Mouse (Mus musculus): ENCODE measurements at regions not wholly inside any gene's neighbourhood (a gene's known extent, or its start where the extent isn't known, plus 50 kb on each side); places are given as distances from the start of the nearest gene placed in this dataset.

GRCm38 (mm10) chr4:67478081-67478480, 650.7 kb downstream of the Tlr4 start:
- H3K9me3 ChIP-seq (ENCODE audit: control insufficient read depth, low read length), result no peaks in the 10 kb centered on the region
- no peaks in the 10 kb centered on the region for H3K36me3 ChIP-seq (ENCODE audit: control insufficient read depth, insufficient read depth, low read length)
- 41% methylated on average over 2 of the region's 2 CpGs for WGBS
- no peak overlapping the region for H3K9ac ChIP-seq (ENCODE audit: low read length)
- H3K27me3 ChIP-seq (ENCODE audit: control insufficient read depth, insufficient read depth, low read length), result no peaks in the 10 kb centered on the region
- no peak overlapping the region for H3K4me3 ChIP-seq (ENCODE audit: low read depth, low read length)
- H3K27ac ChIP-seq (ENCODE audit: low read depth, low read length), result no peak overlapping the region
- no peaks in the 10 kb centered on the region for H3K4me1 ChIP-seq (ENCODE audit: control insufficient read depth, insufficient read depth, low read length)
- ATAC-seq (ENCODE audit: insufficient read depth, low FRiP score, low TSS enrichment) (no peak), DNase-seq (ENCODE audit: low spot score) (no peak)
- H3K4me2 ChIP-seq (ENCODE audit: low read depth), result no peak overlapping the region

GRCm38 (mm10) chr4:67522235-67522634, 694.9 kb downstream of the Tlr4 start:
- Histone ChIP-seq H3K9ac (ENCODE audit: low read length) (no peak overlapping the region), H3K27ac (ENCODE audit: low read depth, low read length) (no peak overlapping the region), H3K36me3 (ENCODE audit: control insufficient read depth, insufficient read depth, low read length) (no peaks in the 10 kb centered on the region), H3K9me3 (ENCODE audit: control insufficient read depth, low read length) (no peaks in the 10 kb centered on the region), H3K27me3 (ENCODE audit: control insufficient read depth, insufficient read depth, low read length) (no peaks in the 10 kb centered on the region), H3K4me3 (ENCODE audit: low read depth, low read length) (no peak overlapping the region), H3K4me2 (ENCODE audit: low read depth) (no peak overlapping the region), H3K4me1 (ENCODE audit: control insufficient read depth, insufficient read depth, low read length) (no peaks in the 10 kb centered on the region)
- no peak for ATAC-seq (ENCODE audit: insufficient read depth, low FRiP score, low TSS enrichment)
- WGBS, result 83% methylated on average over 4 of the region's 4 CpGs
- no peak for DNase-seq (ENCODE audit: low spot score)

- H3K36me3 ChIP-seq (ENCODE audit: control insufficient read depth, insufficient read depth, low read length), result no peaks in the 10 kb centered on the region
- H3K9me3 ChIP-seq (ENCODE audit: control insufficient read depth, low read length), result no peaks in the 10 kb centered on the region
- H3K9ac ChIP-seq (ENCODE audit: low read length), result no peak overlapping the region
- no peak overlapping the region for H3K27ac ChIP-seq (ENCODE audit: low read depth, low read length)
- ATAC-seq (ENCODE audit: insufficient read depth, low FRiP score, low TSS enrichment), result no peak
- WGBS, result 73% methylated on average over 2 of the region's 2 CpGs
- H3K4me1 ChIP-seq (ENCODE audit: control insufficient read depth, insufficient read depth, low read length), result no peaks in the 10 kb centered on the region
- no peak for DNase-seq (ENCODE audit: low spot score)
- no peak overlapping the region for H3K4me2 ChIP-seq (ENCODE audit: low read depth)
- no peaks in the 10 kb centered on the region for H3K27me3 ChIP-seq (ENCODE audit: control insufficient read depth, insufficient read depth, low read length)
- no peak overlapping the region for H3K4me3 ChIP-seq (ENCODE audit: low read depth, low read length)
Observed at GRCm38 (mm10) chr4:67523158-67523557, 695.8 kb downstream of the Tlr4 start.

GRCm38 (mm10) chr4:67529586-67529985, 702.2 kb downstream of the Tlr4 start:
- Histone ChIP-seq H3K27me3 (ENCODE audit: control insufficient read depth, insufficient read depth, low read length) (no peaks in the 10 kb centered on the region), H3K9me3 (ENCODE audit: control insufficient read depth, low read length) (no peaks in the 10 kb centered on the region), H3K4me1 (ENCODE audit: control insufficient read depth, insufficient read depth, low read length) (no peaks in the 10 kb centered on the region), H3K4me2 (ENCODE audit: low read depth) (no peak overlapping the region), H3K27ac (ENCODE audit: low read depth, low read length) (no peak overlapping the region), H3K9ac (ENCODE audit: low read length) (no peak overlapping the region), H3K36me3 (ENCODE audit: control insufficient read depth, insufficient read depth, low read length) (no peaks in the 10 kb centered on the region), H3K4me3 (ENCODE audit: low read depth, low read length) (no peak overlapping the region)
- 73% methylated on average over 3 of the region's 3 CpGs for WGBS
- DNase-seq (ENCODE audit: low spot score) (no peak), ATAC-seq (ENCODE audit: insufficient read depth, low FRiP score, low TSS enrichment) (no peak)

GRCm38 (mm10) chr4:67539466-67539865, 712.1 kb downstream of the Tlr4 start:
- ATAC-seq (ENCODE audit: insufficient read depth, low FRiP score, low TSS enrichment) (no peak), DNase-seq (ENCODE audit: low spot score) (no peak)
- H3K36me3 ChIP-seq (ENCODE audit: control insufficient read depth, insufficient read depth, low read length), result no peaks in the 10 kb centered on the region
- H3K9ac ChIP-seq (ENCODE audit: low read length), result no peak overlapping the region
- 58% methylated on average over 5 of the region's 5 CpGs for WGBS
- H3K27ac ChIP-seq (ENCODE audit: low read depth, low read length), result no peak overlapping the region
- no peaks in the 10 kb centered on the region for H3K27me3 ChIP-seq (ENCODE audit: control insufficient read depth, insufficient read depth, low read length)
- no peaks in the 10 kb centered on the region for H3K9me3 ChIP-seq (ENCODE audit: control insufficient read depth, low read length)
- H3K4me2 ChIP-seq (ENCODE audit: low read depth), result no peak overlapping the region
- H3K4me1 ChIP-seq (ENCODE audit: control insufficient read depth, insufficient read depth, low read length), result no peaks in the 10 kb centered on the region
- H3K4me3 ChIP-seq (ENCODE audit: low read depth, low read length), result no peak overlapping the region

GRCm38 (mm10) chr4:67546013-67546412, 718.6 kb downstream of the Tlr4 start:
- Histone ChIP-seq H3K27ac (ENCODE audit: low read depth, low read length) (no peak overlapping the region), H3K4me3 (ENCODE audit: low read depth, low read length) (no peak overlapping the region), H3K27me3 (ENCODE audit: control insufficient read depth, insufficient read depth, low read length) (no peaks in the 10 kb centered on the region), H3K9ac (ENCODE audit: low read length) (no peak overlapping the region), H3K4me2 (ENCODE audit: low read depth) (no peak overlapping the region), H3K36me3 (ENCODE audit: control insufficient read depth, insufficient read depth, low read length) (no peaks in the 10 kb centered on the region), H3K9me3 (ENCODE audit: control insufficient read depth, low read length) (no peaks in the 10 kb centered on the region), H3K4me1 (ENCODE audit: control insufficient read depth, insufficient read depth, low read length) (no peaks in the 10 kb centered on the region)
- ATAC-seq (ENCODE audit: insufficient read depth, low FRiP score, low TSS enrichment), result no peak
- 69% methylated on average over 1 of the region's 1 CpGs for WGBS
- DNase-seq (ENCODE audit: low spot score), result no peak

GRCm38 (mm10) chr4:67547957-67548356, 720.6 kb downstream of the Tlr4 start:
- Histone ChIP-seq H3K9ac (ENCODE audit: low read length) (no peak overlapping the region), H3K9me3 (ENCODE audit: control insufficient read depth, low read length) (no peaks in the 10 kb centered on the region), H3K27me3 (ENCODE audit: control insufficient read depth, insufficient read depth, low read length) (no peaks in the 10 kb centered on the region), H3K27ac (ENCODE audit: low read depth, low read length) (no peak overlapping the region), H3K4me1 (ENCODE audit: control insufficient read depth, insufficient read depth, low read length) (no peaks in the 10 kb centered on the region), H3K4me3 (ENCODE audit: low read depth, low read length) (no peak overlapping the region), H3K4me2 (ENCODE audit: low read depth) (no peak overlapping the region), H3K36me3 (ENCODE audit: control insufficient read depth, insufficient read depth, low read length) (no peaks in the 10 kb centered on the region)
- ATAC-seq (ENCODE audit: insufficient read depth, low FRiP score, low TSS enrichment), result no peak
- no peak for DNase-seq (ENCODE audit: low spot score)
- WGBS, result 88% methylated on average over 1 of the region's 1 CpGs

- DNase-seq (ENCODE audit: low spot score), result no peak
- Histone ChIP-seq H3K9ac (ENCODE audit: low read length) (no peak overlapping the region), H3K27ac (ENCODE audit: low read depth, low read length) (no peak overlapping the region), H3K27me3 (ENCODE audit: control insufficient read depth, insufficient read depth, low read length) (no peaks in the 10 kb centered on the region), H3K4me3 (ENCODE audit: low read depth, low read length) (no peak overlapping the region), H3K4me1 (ENCODE audit: control insufficient read depth, insufficient read depth, low read length) (no peaks in the 10 kb centered on the region), H3K9me3 (ENCODE audit: control insufficient read depth, low read length) (no peaks in the 10 kb centered on the region), H3K4me2 (ENCODE audit: low read depth) (no peak overlapping the region), H3K36me3 (ENCODE audit: control insufficient read depth, insufficient read depth, low read length) (no peaks in the 10 kb centered on the region)
- WGBS, result 79% methylated on average over 3 of the region's 3 CpGs
- ATAC-seq (ENCODE audit: insufficient read depth, low FRiP score, low TSS enrichment), result no peak
Observed at GRCm38 (mm10) chr4:67553511-67553910, 726.1 kb downstream of the Tlr4 start.

- DNase-seq (ENCODE audit: low spot score) (no peak), ATAC-seq (ENCODE audit: insufficient read depth, low FRiP score, low TSS enrichment) (no peak)
- Histone ChIP-seq H3K4me1 (ENCODE audit: control insufficient read depth, insufficient read depth, low read length) (no peaks in the 10 kb centered on the region), H3K27ac (ENCODE audit: low read depth, low read length) (no peak overlapping the region), H3K27me3 (ENCODE audit: control insufficient read depth, insufficient read depth, low read length) (no peaks in the 10 kb centered on the region), H3K9me3 (ENCODE audit: control insufficient read depth, low read length) (no peaks in the 10 kb centered on the region), H3K9ac (ENCODE audit: low read length) (no peak overlapping the region), H3K4me2 (ENCODE audit: low read depth) (no peak overlapping the region), H3K4me3 (ENCODE audit: low read depth, low read length) (no peak overlapping the region), H3K36me3 (ENCODE audit: control insufficient read depth, insufficient read depth, low read length) (no peaks in the 10 kb centered on the region)
- WGBS, result 75% methylated on average over 3 of the region's 3 CpGs
Observed at GRCm38 (mm10) chr4:67574816-67575215, 747.4 kb downstream of the Tlr4 start.

Measured in neural tube, embryonic 11.5 days (tissue).